Mouse (Mus musculus) kidney, embryonic 14.5 days (tissue): ENCODE measurements around the gene Rps15. TPM values are rescaled to one million over a fixed set of nuclear protein-coding genes. Genes with fewer than 3 reads are reported as not detected.

Experiments
- ATAC-seq: fragments of 200-750 bp; cut with Nextera tagmentation; 2 replicates; pipeline ENCODE4 v1.8.0; 2017; ENCODE audit warnings: moderate number of reproducible peaks, mild to moderate bottlenecking, moderate TSS enrichment, moderate library complexity; ENCODE audit not compliant: low FRiP score, low TSS enrichment
- H3K27ac ChIP-seq: fragments of 300-500 bp; sonication (generic); 2 replicates; pipeline ENCODE4 v1.5.1; 2014; ENCODE audit warnings: low read depth, mild to moderate bottlenecking, low read length, moderate library complexity, mixed read lengths
- H3K27me3 ChIP-seq: fragments of 300-500 bp; sonication (generic); 2 replicates; pipeline ENCODE4 v1.6.1; 2014; ENCODE audit warnings: mild to moderate bottlenecking, low read length; ENCODE audit not compliant: control insufficient read depth, insufficient read depth
- H3K36me3 ChIP-seq: fragments of 300-500 bp; sonication (generic); 2 replicates; pipeline ENCODE4 v1.6.1; 2014; ENCODE audit warnings: low read length, mixed read lengths; ENCODE audit not compliant: control insufficient read depth, insufficient read depth
- H3K4me1 ChIP-seq: fragments of 300-500 bp; sonication (generic); 2 replicates; pipeline ENCODE4 v1.6.1; 2014; ENCODE audit warnings: low read length, mixed read lengths; ENCODE audit not compliant: control insufficient read depth, insufficient read depth
- H3K4me2 ChIP-seq: fragments of 300-500 bp; sonication (generic); replicated peaks from 2 replicates; pipeline ENCODE4 v1.6.1; 2014; ENCODE audit warnings: low read depth, mild to moderate bottlenecking, low read length
- H3K4me3 ChIP-seq: fragments of 300-500 bp; sonication (generic); 2 replicates; pipeline ENCODE4 v1.5.1; 2014; ENCODE audit warnings: mild to moderate bottlenecking, low read length
- H3K9ac ChIP-seq: fragments of 300-500 bp; sonication (generic); 2 replicates; pipeline ENCODE4 v1.6.1; 2014; ENCODE audit warnings: low read depth, mild to moderate bottlenecking, low read length, moderate library complexity
- H3K9me3 ChIP-seq: fragments of 300-500 bp; sonication (generic); 2 replicates; pipeline ENCODE4 v1.6.1; 2016; ENCODE audit warnings: low read length; ENCODE audit not compliant: control insufficient read depth
- WGBS: fragments of 180-500 bp; shearing (Covaris S2); extraction: QIAGEN DNeasy Blood & Tissue Kit; methylation state at CpG from one replicate; pipeline ENCODE4 v1.1.7; 2014; 5-methylcytosine and 5-hydroxymethylcytosine counted together
- polyA plus RNA-seq: library from polyadenylated mRNA; unstranded; fragments of >200 nt; fragmentation: Nextera tagmentation; extraction: Ambion mirVana; gene quantifications from 2 replicates; pipeline ENCODE4 v1.2.1, GENCODE M21; 2014

The Rps15 gene
- polyA plus RNA-seq, 1 experiment from 2014 or later = 1,166 TPM

DNA sequence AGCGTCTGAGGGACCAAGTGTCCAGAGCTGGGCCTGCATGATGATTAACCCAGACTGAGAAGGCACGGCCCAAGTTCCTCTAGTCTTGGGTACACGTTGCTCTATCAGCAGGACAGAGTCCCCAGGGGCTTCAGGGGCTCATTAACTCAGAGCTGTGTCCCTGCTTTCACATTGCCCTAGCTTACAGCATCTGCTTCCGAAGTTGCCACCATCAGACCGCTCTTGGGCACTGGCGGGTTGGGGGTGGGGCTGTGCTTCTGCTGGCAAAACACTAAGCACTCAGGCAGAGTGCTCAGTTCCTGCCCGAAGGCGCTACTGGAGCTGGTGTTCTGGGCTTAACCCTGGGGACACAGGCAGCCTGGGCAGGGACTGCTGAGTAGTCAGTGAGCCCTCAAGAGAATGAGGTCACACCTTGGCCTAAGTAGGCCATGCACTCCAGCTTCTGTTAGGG is 10.3 kb upstream of the Rps15 start:
- no peak overlapping the region for H3K9ac ChIP-seq
- peaks cover 96% of the 10 kb centered on the region for H3K36me3 ChIP-seq
- H3K4me3 ChIP-seq = no peak overlapping the region
- ATAC-seq = peak; percentile 6; the same call in 1 of the 2 replicates
- H3K27me3 ChIP-seq = no peaks in the 10 kb centered on the region
- H3K9me3 ChIP-seq = no peaks in the 10 kb centered on the region
- no peaks in the 10 kb centered on the region for H3K4me1 ChIP-seq
- H3K27ac ChIP-seq = no peak overlapping the region
- WGBS = 73% methylated on average over 8 of the region's 8 CpGs
- no peak overlapping the region for H3K4me2 ChIP-seq

- no peak for ATAC-seq
- Histone ChIP-seq H3K4me2 (no peak overlapping the region), H3K27me3 (no peaks in the 10 kb centered on the region), H3K4me3 (no peak overlapping the region), H3K4me1 (no peaks in the 10 kb centered on the region), H3K27ac (no peak overlapping the region), H3K9me3 (no peaks in the 10 kb centered on the region), H3K36me3 (peaks cover 95% of the 10 kb centered on the region), H3K9ac (no peak overlapping the region)
- WGBS = 88% methylated on average over 20 of the region's 20 CpGs
Observed at GRCm38 (mm10) chr10:80282481-80283441, 9.5 kb upstream of the Rps15 start.

DNA sequence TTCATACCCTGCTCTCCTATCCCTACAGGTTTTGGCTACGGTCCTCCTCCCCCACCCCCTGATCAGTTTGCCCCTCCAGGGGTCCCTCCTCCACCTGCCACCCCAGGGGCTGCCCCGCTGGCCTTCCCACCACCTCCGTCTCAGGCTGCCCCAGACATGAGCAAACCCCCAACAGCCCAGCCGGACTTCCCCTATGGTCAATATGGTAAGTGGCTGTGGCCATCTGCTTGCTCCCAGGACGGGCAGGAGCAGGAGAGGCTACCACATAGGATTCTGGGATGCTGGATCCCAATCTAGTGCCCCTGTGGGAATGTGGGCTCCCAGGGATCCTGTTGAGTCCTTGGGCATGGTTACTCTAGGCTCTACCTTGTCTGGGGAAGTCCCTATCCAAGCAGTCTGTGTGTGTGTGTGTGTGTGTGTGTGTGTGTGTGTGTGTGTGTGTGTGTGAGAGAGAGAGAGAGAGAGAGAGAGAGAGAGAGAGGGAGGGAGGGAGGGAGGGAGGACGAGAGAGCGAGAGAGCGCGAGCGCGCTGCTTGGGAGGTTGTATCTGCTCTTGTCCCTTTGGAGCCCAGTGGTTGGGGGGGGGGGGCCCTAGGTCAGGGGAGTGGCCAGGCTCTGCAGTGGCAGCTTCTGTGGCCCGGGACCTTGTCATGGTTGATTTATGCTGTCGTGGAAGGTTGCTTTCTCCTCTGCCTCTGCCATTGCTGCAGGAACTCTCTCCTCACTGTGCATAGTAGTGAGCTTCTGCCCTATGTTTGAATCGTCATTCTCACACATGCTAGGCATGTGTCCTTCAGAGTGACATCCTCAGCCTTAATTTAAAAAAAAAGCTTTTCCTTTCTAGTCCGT is 6.8 kb upstream of the Rps15 start:
- Histone ChIP-seq H3K4me1 (no peaks in the 10 kb centered on the region), H3K27me3 (no peaks in the 10 kb centered on the region), H3K4me3 (no peak overlapping the region), H3K36me3 (peaks cover 82% of the 10 kb centered on the region), H3K9me3 (no peaks in the 10 kb centered on the region), H3K27ac (no peak overlapping the region), H3K9ac (no peak overlapping the region), H3K4me2 (no peak overlapping the region)
- no peak for ATAC-seq
- WGBS = 55% methylated on average over 14 of the region's 15 CpGs

- WGBS = 92% methylated on average over 12 of the region's 12 CpGs
- Histone ChIP-seq H3K4me1 (no peaks in the 10 kb centered on the region), H3K36me3 (peaks cover 57% of the 10 kb centered on the region), H3K9me3 (no peaks in the 10 kb centered on the region), H3K4me3 (no peak overlapping the region), H3K4me2 (no peak overlapping the region), H3K27ac (no peak overlapping the region), H3K9ac (no peak overlapping the region), H3K27me3 (no peaks in the 10 kb centered on the region)
- ATAC-seq = no peak
Observed at GRCm38 (mm10) chr10:80288097-80288496, 4.2 kb upstream of the Rps15 start.

DNA sequence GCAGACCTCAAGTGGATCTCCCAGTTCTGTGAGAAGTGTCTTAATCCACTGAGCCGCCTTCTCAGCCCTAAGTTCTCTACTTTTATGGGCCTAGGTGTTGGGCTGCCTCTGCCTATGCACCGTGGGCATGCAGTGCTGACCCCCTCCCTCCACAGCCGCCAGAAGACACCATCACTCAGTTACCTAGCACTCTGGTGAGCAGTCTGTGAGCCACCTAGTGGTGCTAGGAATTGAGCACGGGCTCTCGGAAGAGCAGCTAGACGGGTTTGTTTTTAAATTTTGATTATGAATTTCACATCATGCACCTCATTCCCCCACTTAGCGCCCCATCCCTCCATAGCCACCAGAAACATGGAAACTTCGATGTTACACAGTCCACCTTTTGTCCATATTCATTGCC is 3.6 kb upstream of the Rps15 start:
- no peak for ATAC-seq
- Histone ChIP-seq H3K27ac (no peak overlapping the region), H3K4me1 (peaks cover 3% of the 10 kb centered on the region; the same call in 1 of the 2 replicates), H3K9me3 (no peaks in the 10 kb centered on the region), H3K4me2 (no peak overlapping the region), H3K4me3 (no peak overlapping the region), H3K36me3 (peaks cover 54% of the 10 kb centered on the region), H3K27me3 (no peaks in the 10 kb centered on the region), H3K9ac (no peak overlapping the region)
- whole genome bisulfite sequencing = 67% methylated on average over 8 of the region's 8 CpGs

DNA sequence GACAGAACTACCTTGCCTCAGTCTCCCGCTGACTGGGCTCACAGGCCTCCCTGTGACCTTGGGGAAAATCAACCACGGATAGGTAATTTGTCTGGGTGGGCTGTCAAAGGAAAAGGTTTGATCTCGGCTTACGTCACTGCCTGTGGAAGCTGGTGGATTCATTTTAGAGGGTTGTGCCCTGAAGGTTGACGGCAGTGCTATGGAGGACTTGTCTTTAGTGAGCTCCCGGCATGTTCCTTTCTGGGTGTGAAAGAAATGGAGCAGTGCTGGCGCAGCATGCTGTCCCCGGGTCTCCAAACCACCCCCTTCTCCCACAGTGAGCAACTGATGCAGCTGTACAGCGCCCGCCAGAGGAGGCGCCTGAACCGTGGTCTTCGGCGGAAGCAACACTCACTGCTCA is 1.1 kb downstream of the Rps15 start:
- Histone ChIP-seq H3K36me3 (peaks cover 25% of the 10 kb centered on the region), H3K9ac (peak overlapping the region; percentile 97), H3K9me3 (no peaks in the 10 kb centered on the region), H3K4me3 (peak overlapping the region; percentile 94), H3K4me1 (peaks cover 10% of the 10 kb centered on the region), H3K27me3 (peaks cover 9% of the 10 kb centered on the region), H3K4me2 (peak overlapping the region; percentile 72), H3K27ac (no peak overlapping the region; the same call in 1 of the 2 replicates)
- no peak for ATAC-seq
- 26% methylated on average over 14 of the region's 14 CpGs for WGBS

DNA sequence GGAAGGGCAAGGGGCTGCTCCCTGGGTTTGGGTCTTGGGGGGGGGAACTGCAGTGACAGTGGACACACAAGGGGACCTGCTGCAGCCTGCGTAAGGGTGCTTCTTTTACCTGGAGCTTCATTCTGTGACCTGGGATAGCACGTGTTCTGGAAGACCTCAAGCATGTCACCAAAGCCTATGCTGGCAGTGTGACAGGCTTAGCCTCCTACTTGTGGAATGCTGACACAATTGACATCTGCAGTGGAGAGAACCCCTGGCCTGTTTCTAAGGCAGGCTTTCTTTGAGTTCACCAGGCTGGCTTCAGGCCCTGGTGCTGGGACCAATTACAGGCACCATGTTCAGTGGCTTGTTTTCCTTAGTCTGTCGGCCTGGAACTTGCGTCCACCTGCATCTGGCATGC is 2.1 kb downstream of the Rps15 start:
- no peak overlapping the region for H3K4me3 ChIP-seq
- H3K36me3 ChIP-seq = peaks cover 19% of the 10 kb centered on the region
- H3K27ac ChIP-seq = no peak overlapping the region
- H3K4me2 ChIP-seq = no peak overlapping the region
- H3K27me3 ChIP-seq = peaks cover 19% of the 10 kb centered on the region
- ATAC-seq = no peak
- H3K9me3 ChIP-seq = no peaks in the 10 kb centered on the region
- no peak overlapping the region for H3K9ac ChIP-seq
- peaks cover 10% of the 10 kb centered on the region for H3K4me1 ChIP-seq
- 85% methylated on average over 4 of the region's 4 CpGs for WGBS

GRCm38 (mm10) chr10:80294788-80295303 is 2.6 kb downstream of the Rps15 start:
- no peak for ATAC-seq
- Histone ChIP-seq H3K27ac (no peak overlapping the region), H3K27me3 (peaks cover 24% of the 10 kb centered on the region), H3K4me2 (no peak overlapping the region), H3K36me3 (peaks cover 17% of the 10 kb centered on the region), H3K4me1 (peaks cover 10% of the 10 kb centered on the region), H3K4me3 (no peak overlapping the region), H3K9me3 (no peaks in the 10 kb centered on the region), H3K9ac (no peak overlapping the region)
- WGBS = 42% methylated on average over 7 of the region's 7 CpGs
